Mouse (Mus musculus) kidney, postnatal 0 days (tissue): ENCODE results near the gene Acsm1. TPM values are rescaled to one million over a fixed set of nuclear protein-coding genes. Genes with fewer than 3 reads are reported as not detected.

ENCODE experiments used
- ATAC-seq: fragments of 200-750 bp; cut with Nextera tagmentation; replicated peaks from 2 replicates; pipeline ENCODE4 v1.8.0; 2017; ENCODE audit warnings: low read depth, moderate number of reproducible peaks, moderate TSS enrichment, moderate library complexity; ENCODE audit not compliant: low FRiP score
- DNase-seq: peaks from one replicate; pipeline ENCODE4 v3.0.0-alpha.2; 2016; ENCODE audit warnings: low spot score
- H3K27ac ChIP-seq: fragments of 300-500 bp; sonication (generic); 2 replicates; pipeline ENCODE4 v1.5.1; 2014; ENCODE audit warnings: mild to moderate bottlenecking
- H3K27me3 ChIP-seq: fragments of 300-500 bp; sonication (generic); 2 replicates; pipeline ENCODE4 v1.6.1; 2014; ENCODE audit warnings: low read length, mixed read lengths; ENCODE audit not compliant: insufficient read depth
- H3K36me3 ChIP-seq: fragments of 300-500 bp; sonication (generic); 2 replicates; pipeline ENCODE4 v1.6.1; 2014; ENCODE audit warnings: low read length, mixed read lengths; ENCODE audit not compliant: insufficient read depth
- H3K4me1 ChIP-seq: fragments of 300-500 bp; sonication (generic); replicated peaks from 2 replicates; pipeline ENCODE4 v1.6.1; 2014; ENCODE audit warnings: antibody characterized with exemption, low read length, mixed read lengths; ENCODE audit not compliant: insufficient read depth
- H3K4me2 ChIP-seq: fragments of 300-500 bp; sonication (generic); 2 replicates; pipeline ENCODE4 v1.6.1; 2014; ENCODE audit warnings: mild to moderate bottlenecking, low read length, moderate library complexity, mixed read lengths
- H3K4me3 ChIP-seq: fragments of 300-500 bp; sonication (generic); replicated peaks from 2 replicates; pipeline ENCODE4 v1.5.1; 2014; ENCODE audit warnings: low read depth, low read length
- H3K9ac ChIP-seq: fragments of 300-500 bp; sonication (generic); 2 replicates; pipeline ENCODE4 v1.6.1; 2014; ENCODE audit warnings: low read depth, low read length
- H3K9me3 ChIP-seq: fragments of 300-500 bp; sonication (generic); replicated peaks from 2 replicates; pipeline ENCODE4 v1.6.1; 2016; ENCODE audit warnings: low read length, inconsistent platforms, mixed read lengths
- CTCF ChIP-seq: IDR thresholded peaks from 2 replicates; pipeline ENCODE4 v1.5.1; 2016; ENCODE audit warnings: antibody characterized with exemption, low read depth, mild to moderate bottlenecking, moderate library complexity
- WGBS: fragments of 180-500 bp; shearing (Covaris S2); extraction: QIAGEN DNeasy Blood & Tissue Kit; methylation state at CpG from one replicate; pipeline ENCODE4 v1.1.7; 2014; 5-methylcytosine and 5-hydroxymethylcytosine counted together
- polyA plus RNA-seq: library from polyadenylated mRNA; unstranded; fragments of >200 nt; fragmentation: Nextera tagmentation; extraction: Ambion mirVana; gene quantifications from 2 replicates; pipeline ENCODE4 v1.2.1, GENCODE M21; 2015

Acsm1 gene
- polyA plus RNA-seq, 1 experiment from 2014 or later: 32.7 TPM

DNA sequence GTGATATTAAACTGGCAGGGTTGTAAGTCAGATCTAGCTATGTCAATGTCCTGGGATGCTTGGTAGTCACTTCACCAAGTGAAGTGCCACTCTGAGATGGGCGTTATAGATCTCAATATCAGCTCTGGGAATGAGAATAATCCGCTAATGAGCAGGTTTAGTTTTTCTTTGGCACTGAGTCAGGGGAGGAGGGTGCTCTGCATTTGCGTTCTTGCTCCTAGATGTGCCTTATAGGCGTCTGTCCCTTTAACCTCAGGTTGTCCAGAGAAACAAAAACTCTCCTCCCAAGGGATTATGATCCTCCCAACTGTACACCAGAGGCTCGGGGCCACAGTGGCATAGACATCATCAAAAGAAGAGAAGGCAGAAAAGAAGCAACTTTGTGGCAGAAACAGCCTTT, 82.9 kb downstream of the Acsm1 start, which contains the start of gene Acsm4:
TSS of gene Acsm4 (plus strand) at position 301 of the 400 bp plus-strand sequence.
- H3K4me1 ChIP-seq: no peaks in the 10 kb centered on the region
- WGBS: 72% methylated on average over 5 of the region's 5 CpGs

DNA sequence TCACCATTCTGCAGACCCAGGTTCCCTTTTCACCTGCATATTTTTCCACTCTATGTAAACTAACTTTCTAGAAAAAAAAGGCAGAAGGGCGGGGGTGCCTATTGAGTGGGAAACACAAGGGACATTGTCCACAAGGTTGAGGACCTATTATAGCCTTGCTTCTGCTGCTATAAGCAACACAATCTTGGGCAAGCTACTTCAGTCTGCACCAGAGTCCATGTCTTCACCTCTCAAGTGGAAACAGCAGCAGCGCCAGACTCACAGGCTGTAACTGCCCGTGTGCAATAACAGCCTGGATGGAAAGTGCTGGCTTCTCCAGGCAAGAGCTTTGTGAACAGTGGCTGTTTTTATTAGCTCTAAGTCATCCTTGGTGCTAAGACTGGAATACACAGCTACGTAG, 85.5 kb downstream of the Acsm1 start:
- WGBS: 71% methylated on average over 4 of the region's 4 CpGs
- DNase-seq: no peak

More for the DNA sequence above, 82.9 kb downstream of the Acsm1 start, which contains the start of gene Acsm4:
- DNase-seq (no peak), ATAC-seq (no peak)
- Histone ChIP-seq H3K9me3 (no peaks in the 10 kb centered on the region), H3K27me3 (no peaks in the 10 kb centered on the region), H3K9ac (no peak within 1 kb of the TSS), H3K4me3 (no peak within 1 kb of the TSS), H3K36me3 (no peaks in the 10 kb centered on the region), H3K4me2 (no peak within 1 kb of the TSS), H3K27ac (no peak within 1 kb of the TSS)
- TF ChIP-seq CTCF: no peak

DNA sequence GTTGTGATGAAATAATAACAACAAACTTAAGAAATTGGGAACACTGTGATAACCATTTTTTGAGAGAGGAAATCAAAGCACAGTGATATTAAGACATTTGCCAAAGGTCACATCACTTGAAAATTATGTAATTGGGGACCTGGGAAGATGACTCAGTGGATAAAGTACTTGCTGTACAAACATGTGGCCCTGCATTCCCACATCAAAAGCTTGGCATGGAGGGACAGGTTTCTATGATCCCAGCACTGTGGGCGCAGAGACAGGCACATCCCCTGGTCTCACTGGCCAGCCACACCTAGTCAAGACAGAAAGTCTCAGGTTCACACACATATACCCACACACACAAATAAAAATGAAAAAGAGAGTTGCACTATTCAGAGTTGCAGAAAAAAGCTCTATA, 88.1 kb downstream of the Acsm1 start:
- Histone ChIP-seq H3K27me3 (no peaks in the 10 kb centered on the region), H3K9me3 (no peaks in the 10 kb centered on the region), H3K4me3 (no peak overlapping the region), H3K36me3 (no peaks in the 10 kb centered on the region), H3K9ac (no peak overlapping the region), H3K4me2 (no peak overlapping the region), H3K27ac (no peak overlapping the region), H3K4me1 (no peaks in the 10 kb centered on the region)
- no peak for DNase-seq
- ATAC-seq: no peak
- no peak for TF ChIP-seq CTCF
- 74% methylated on average over 1 of the region's 1 CpGs for WGBS

More for the DNA sequence above, 85.5 kb downstream of the Acsm1 start:
- no peaks in the 10 kb centered on the region for H3K36me3 ChIP-seq
- H3K4me1 ChIP-seq: no peaks in the 10 kb centered on the region
- no peak for TF ChIP-seq CTCF
- H3K4me2 ChIP-seq: no peak overlapping the region
- no peak overlapping the region for H3K27ac ChIP-seq
- ATAC-seq: no peak
- H3K9me3 ChIP-seq: no peaks in the 10 kb centered on the region
- H3K4me3 ChIP-seq: no peak overlapping the region
- H3K27me3 ChIP-seq: no peaks in the 10 kb centered on the region
- H3K9ac ChIP-seq: no peak overlapping the region

Other genes starting within 250 kb of the Acsm1 start
- gene Gp2, start 147.7 kb upstream of the Acsm1 start, polyA plus RNA-seq: 0.51 and 0.64 TPM in 2 replicates
- 131 and 133 TPM in 2 replicates for gene Umod, start 127.7 kb upstream of the Acsm1 start, polyA plus RNA-seq
- 5.0 and 6.6 TPM in 2 replicates for gene Acsm5, start 87.6 kb upstream of the Acsm1 start, polyA plus RNA-seq
- gene Pdilt, start 83.5 kb upstream of the Acsm1 start, polyA plus RNA-seq: 0.62 and 1.1 TPM in 2 replicates
- gene Acsm2, start 52.7 kb upstream of the Acsm1 start, polyA plus RNA-seq: 114 and 134 TPM in 2 replicates
- not detected in 2 replicates for gene Acsm4, start 83.0 kb downstream of the Acsm1 start, polyA plus RNA-seq
- gene Thumpd1, start 113.8 kb downstream of the Acsm1 start, polyA plus RNA-seq: 60.9 and 63.5 TPM in 2 replicates
- 0.82 and 0.99 TPM in 2 replicates for gene Acsm3, start 153.9 kb downstream of the Acsm1 start, polyA plus RNA-seq
- 8.5 and 13.0 TPM in 2 replicates for gene Rexo5, start 187.0 kb downstream of the Acsm1 start, polyA plus RNA-seq
- 15.8 and 16.4 TPM in 2 replicates for gene Eri2, start 187.0 kb downstream of the Acsm1 start, polyA plus RNA-seq